Comparison of ENCODE assay signal across 10 mouse cellular contexts in genomic region chr11:88294394-88294710, GRCm38 (mm10). TPM values are rescaled to one million over a fixed set of nuclear protein-coding genes. Genes with fewer than 3 reads are reported as not detected.
DNase-seq lines count a peak whose midpoint lies in the region; ATAC-seq and TF ChIP-seq lines count a peak whose summit lies in the region.
"Had no signal": no experiment of that assay in that cellular context is flagged by ENCODE, and none has a peak within 500 bp of the region (broad histone marks: within the 10 kb centered on the region; RNA-seq: fewer than 3 reads in every experiment).

No protein-coding gene starts in this region.

- H3K27ac ChIP-seq in heart, embryonic 13.5 days (replicated peaks): no peak overlapping the region
- H3K27ac ChIP-seq in testis, adult 2 months (ENCODE audit: control insufficient read depth, insufficient read depth, low read depth, low read length): peak overlapping the region; percentile 45
- no peak overlapping the region for H3K27ac ChIP-seq in liver, embryonic 13.5 days

- peak overlapping the region; percentile 58 for H3K4me2 ChIP-seq in heart, embryonic 13.5 days
- peak overlapping the region; percentile 40 for H3K4me2 ChIP-seq in liver, embryonic 13.5 days

- no peaks in the 10 kb centered on the region for H3K36me3 ChIP-seq in heart, embryonic 13.5 days
- no peaks in the 10 kb centered on the region for H3K36me3 ChIP-seq in testis, adult 2 months (ENCODE audit: control insufficient read depth, insufficient read depth, low read length)
- H3K36me3 ChIP-seq in liver, embryonic 13.5 days: no peaks in the 10 kb centered on the region

- DNase-seq in heart, postnatal 36 days: no peak
- DNase-seq in testis, postnatal 10 days (ENCODE audit: low spot score): no peak
- DNase-seq in liver, embryonic 13.5 days: no peak
- no peak for DNase-seq in layer of hippocampus, postnatal 36 days
- DNase-seq in layer of hippocampus, adult 18-20 months (ENCODE audit: low spot score in 2 of 2): no peak

- peaks cover 38% of the 10 kb centered on the region for H3K4me1 ChIP-seq in heart, embryonic 13.5 days
- peaks cover 4% of the 10 kb centered on the region; the same call in 1 of the 2 replicates for H3K4me1 ChIP-seq in testis, adult 2 months (ENCODE audit: control insufficient read depth, insufficient read depth, low read length)
- peaks cover 13% of the 10 kb centered on the region for H3K4me1 ChIP-seq in liver, embryonic 13.5 days (replicated peaks)

- ATAC-seq in heart, embryonic 13.5 days (ENCODE audit: extremely low read depth, insufficient number of reproducible peaks, low FRiP score, low TSS enrichment): no peak
- no peak for ATAC-seq in liver, embryonic 13.5 days (ENCODE audit: low read depth)
- ATAC-seq in inflammation-experienced regulatory T-cells, adult 6 months: no peak

- peaks cover 9% of the 10 kb centered on the region for H3K27me3 ChIP-seq in heart, embryonic 13.5 days (replicated peaks)
- no peaks in the 10 kb centered on the region for H3K27me3 ChIP-seq in testis, adult 2 months (ENCODE audit: control insufficient read depth, insufficient read depth, low read length)
- peaks cover 39% of the 10 kb centered on the region for H3K27me3 ChIP-seq in liver, embryonic 13.5 days

- intact Hi-C loops in heart, postnatal 36 days (cut with DNase I): loop anchor here (5.0 kb wide), 1 partner anchor 433 kb away; no protein-coding TSS in a partner anchor

- H3K9me3 ChIP-seq in heart, embryonic 13.5 days: no peaks in the 10 kb centered on the region
- H3K9me3 ChIP-seq in liver, embryonic 13.5 days (replicated peaks): no peaks in the 10 kb centered on the region

- TF ChIP-seq POLR2A in testis, adult 2 months (IDR thresholded peaks at IDR 0.05; ENCODE audit: control insufficient read depth, low read depth, low read length): no peak; the same call in 1 of the 2 replicates

- peak overlapping the region; percentile 62 for H3K9ac ChIP-seq in heart, embryonic 13.5 days
- H3K9ac ChIP-seq in liver, embryonic 13.5 days: no peak overlapping the region

- 26% methylated on average over 17 of the region's 17 CpGs for WGBS in heart, embryonic 13.5 days
- WGBS in liver, embryonic 13.5 days (ENCODE audit: insufficient replicate concordance): 18% methylated on average over 17 of the region's 17 CpGs

- peak overlapping the region; percentile 29 for H3K4me3 ChIP-seq in heart, embryonic 13.5 days
- H3K4me3 ChIP-seq in testis, adult 2 months (ENCODE audit: control insufficient read depth, low read depth, low read length): peak overlapping the region; percentile 83
- no peak overlapping the region; the same call in 1 of the 2 replicates for H3K4me3 ChIP-seq in liver, embryonic 13.5 days (replicated peaks)

- no peak for TF ChIP-seq CTCF in testis, adult 2 months (IDR thresholded peaks at IDR 0.05; ENCODE audit: control insufficient read depth, insufficient read depth, insufficient replicate concordance, low read depth, low read length)

RNA-seq across cellular contexts. Expression of gene Ccdc182, which starts 0.5 kb away (rescaled TPM):
- 0.11 TPM in 1 of 2 replicates, not detected in the other for polyA plus RNA-seq in heart, embryonic 13.5 days (2015; fragmentation: Nextera tagmentation; extraction: Ambion mirVana)
- total RNA-seq in heart, postnatal 36 days (2021): not detected
- 33.9 and 38.2 TPM in 2 replicates for polyA plus RNA-seq in testis, adult 2 months (2012; rRNA removed)
- not detected in 2 replicates for polyA plus RNA-seq in liver, embryonic 13.5 days (2015; fragmentation: Nextera tagmentation; extraction: Ambion mirVana)
- not detected for total RNA-seq in layer of hippocampus, postnatal 36 days (2021)
- total RNA-seq in layer of hippocampus, adult 18-20 months (2021): not detected
- not detected for polyA plus RNA-seq in inflammation-experienced regulatory T-cells, adult 6 months (2017; shearing (Covaris generic))
- total RNA-seq: adrenal gland, postnatal 4 days; layer of hippocampus, postnatal 14 days had no signal

Comparison
In these comparisons a context has a peak if more than half of its experiments do, and no peak if none do; other contexts are left out.
1. RNA of gene Ccdc182, which starts 0.5 kb away (polyA plus RNA-seq): 33.9 to 38.2 TPM in testis, adult 2 months; 0.11 TPM in heart, embryonic 13.5 days, not detected in liver, embryonic 13.5 days and not detected in inflammation-experienced regulatory T-cells, adult 6 months; every median in the first group is over 10 times any median in the second.